Mouse (Mus musculus) brain, embryonic 14.5 days (tissue): Measurements from ENCODE around the gene Mllt11. TPM values are rescaled to one million over a fixed set of nuclear protein-coding genes. Genes with fewer than 3 reads are reported as not detected.

Experiments
- DNase-seq: peaks from one replicate; pipeline ENCODE4 v3.0.0-alpha.2; 2011; ENCODE audit warnings: low read depth
- CTCF ChIP-seq: fragments of 200-500 bp; IDR thresholded peaks from 2 replicates; pipeline ENCODE4 v1.5.1; 2012; ENCODE audit warnings: inconsistent platforms, mild to moderate bottlenecking, moderate library complexity, borderline replicate concordance; ENCODE audit not compliant: insufficient read depth, insufficient read length; ENCODE audit errors: extremely low read depth
- POLR2A ChIP-seq: fragments of 200-500 bp; IDR thresholded peaks from 2 replicates; pipeline ENCODE4 v1.6.1; 2012; ENCODE audit warnings: mild to moderate bottlenecking, inconsistent platforms, borderline replicate concordance; ENCODE audit not compliant: poor library complexity, insufficient read depth, insufficient read length, severe bottlenecking; ENCODE audit errors: extremely low read depth
- polyA plus RNA-seq: library from polyadenylated mRNA; depleted of rRNA; stranded (reverse); fragments of >200 nt; gene quantifications from 2 replicates; pipeline ENCODE4 v1.2.3, GENCODE M21; 2012

Mllt11 gene
- polyA plus RNA-seq, 1 experiment = 784 TPM

GRCm38 (mm10) chr3:95239022-95239421 lies 7.1 kb upstream of the Mllt11 start:
- DNase-seq = no peak
- TF ChIP-seq POLR2A = no peak
- no peak for TF ChIP-seq CTCF

- no peak for TF ChIP-seq CTCF
- TF ChIP-seq POLR2A = no peak
- DNase-seq = no peak
These were observed 5.6 kb upstream of the Mllt11 start for GRCm38 (mm10) chr3:95237541-95238099.

GRCm38 (mm10) chr3:95235386-95236301 lies 3.7 kb upstream of the Mllt11 start:
- DNase-seq = no peak
- TF ChIP-seq CTCF (no peak), POLR2A (no peak)

GRCm38 (mm10) chr3:95233303-95233980 lies 1.5 kb upstream of the Mllt11 start:
- no peak for DNase-seq
- TF ChIP-seq CTCF = no peak
- TF ChIP-seq POLR2A = no peak

GRCm38 (mm10) chr3:95232771-95233170 lies 800 bp upstream of the Mllt11 start:
- TF ChIP-seq POLR2A (no peak), CTCF (no peak)

GRCm38 (mm10) chr3:95230495-95231297 lies 1.3 kb downstream of the Mllt11 start:
- DNase-seq = peak; percentile 79
- TF ChIP-seq POLR2A (no peak), CTCF (no peak)

More at GRCm38 (mm10) chr3:95232771-95233170, 800 bp upstream of the Mllt11 start:
- DNase-seq = no peak

- TF ChIP-seq CTCF (no peak), POLR2A (no peak)
- DNase-seq = peak; percentile 83
These were observed 2.0 kb downstream of the Mllt11 start for GRCm38 (mm10) chr3:95229781-95230494.

- peak; percentile 90 for DNase-seq
- TF ChIP-seq POLR2A = no peak
- no peak for TF ChIP-seq CTCF
These were observed 2.8 kb downstream of the Mllt11 start for GRCm38 (mm10) chr3:95228894-95229780.

GRCm38 (mm10) chr3:95228148-95228893 lies 3.6 kb downstream of the Mllt11 start, which contains the start of gene Cdc42se1:
Cdc42se1 (plus strand) TSS chr3:95228732.
- DNase-seq = peak; percentile 98
- TF ChIP-seq CTCF (no peak), POLR2A (peak; percentile 95)
